Mouse (Mus musculus) thymus, postnatal 0 days (tissue): ENCODE measurements around the gene Gna13. TPM values are rescaled to one million over a fixed set of nuclear protein-coding genes. Genes with fewer than 3 reads are reported as not detected.
"Not testable (repeated sequence)": the region's sequence is repeated elsewhere in the genome, so short reads cannot be mapped to it uniquely, and the experiment has no call there.

ENCODE experiments used
- DNase-seq: peaks from one replicate; pipeline ENCODE4 v3.0.0-alpha.2; 2015; ENCODE audit warnings: low spot score
- polyA plus RNA-seq: library from polyadenylated mRNA; unstranded; fragments of >200 nt; fragmentation: Nextera tagmentation; extraction: Ambion mirVana; gene quantifications from 2 replicates; pipeline ENCODE4 v1.2.1, GENCODE M21; 2015

The Gna13 gene
- 34.1 and 46.4 TPM in 2 replicates for polyA plus RNA-seq

DNA sequence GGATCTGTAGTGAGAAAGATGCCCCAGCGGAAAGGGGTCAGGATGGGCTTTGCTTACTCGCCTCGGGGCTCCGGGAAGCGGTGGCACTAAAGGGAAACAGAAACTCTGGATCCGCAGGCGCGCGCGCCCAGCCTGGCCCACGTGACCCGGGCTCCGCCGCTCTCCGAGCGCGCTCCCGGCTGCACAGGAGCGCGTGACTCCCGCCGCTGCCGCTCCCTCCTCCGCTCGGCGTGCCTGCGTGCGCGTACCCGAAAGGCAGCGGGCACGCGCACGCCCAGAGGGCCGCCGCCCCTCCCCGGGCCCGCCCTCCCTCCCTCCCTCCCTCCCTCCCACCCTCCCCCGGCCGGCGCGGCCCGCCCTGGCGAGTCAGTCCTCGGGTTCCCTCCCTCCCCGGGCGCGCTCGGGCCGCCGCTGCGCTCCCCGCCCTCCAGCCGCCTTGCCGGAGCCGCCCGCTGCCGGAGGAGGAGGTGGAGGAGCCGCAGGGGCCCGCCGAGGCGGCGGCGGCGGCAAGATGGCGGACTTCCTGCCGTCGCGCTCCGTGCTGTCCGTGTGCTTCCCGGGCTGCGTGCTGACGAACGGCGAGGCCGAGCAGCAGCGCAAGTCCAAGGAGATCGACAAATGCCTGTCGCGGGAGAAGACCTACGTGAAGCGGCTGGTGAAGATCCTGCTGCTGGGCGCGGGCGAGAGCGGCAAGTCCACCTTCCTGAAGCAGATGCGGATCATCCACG, at the start of gene Gna13:
Gene Gna13 (plus strand): TSS at position 369 of the 728 bp plus-strand sequence.
- peak; percentile 95 for DNase-seq

GRCm38 (mm10) chr11:109316921-109317320, 45.7 kb upstream of the Gna13 start:
- peak; percentile 46 for DNase-seq

DNA sequence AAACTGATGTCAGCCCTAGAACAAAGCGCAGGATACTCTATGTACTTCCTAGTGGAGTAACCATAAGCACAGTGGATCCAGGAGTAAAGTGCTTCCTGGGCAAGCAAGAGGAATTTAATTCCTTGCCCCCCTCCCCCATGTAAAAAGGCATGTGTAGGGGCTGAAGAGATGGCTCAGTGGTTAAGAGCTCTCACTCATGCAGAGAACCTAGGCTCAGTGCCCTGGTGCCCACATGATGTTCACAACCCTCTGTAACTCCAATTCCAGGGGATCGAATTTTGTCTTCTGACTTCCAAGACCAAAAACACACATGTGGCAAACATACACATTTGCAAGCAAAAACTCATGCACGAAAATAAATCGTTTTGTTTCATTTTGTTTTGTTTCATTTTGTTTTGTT, 43.2 kb upstream of the Gna13 start:
- DNase-seq, result no peak

DNA sequence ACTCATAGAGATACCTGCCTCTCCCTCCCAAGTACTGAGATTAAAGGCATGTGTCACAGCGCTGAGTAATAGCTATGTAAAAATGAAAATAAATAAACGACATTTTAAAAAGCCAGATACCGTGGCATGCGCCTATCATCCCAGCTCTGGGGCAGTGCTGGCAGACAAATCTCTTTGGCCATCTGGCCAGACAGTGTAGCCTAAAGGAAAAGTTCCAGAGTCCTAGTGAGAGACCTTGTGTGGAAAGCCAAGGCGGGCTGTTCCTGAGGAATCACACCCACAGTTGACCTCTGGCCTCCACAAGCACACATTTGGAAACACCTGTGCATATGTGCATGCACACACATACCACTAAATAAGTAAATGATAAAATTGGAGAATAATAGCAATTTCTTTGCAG, 42.7 kb upstream of the Gna13 start:
- DNase-seq, result no peak

DNA sequence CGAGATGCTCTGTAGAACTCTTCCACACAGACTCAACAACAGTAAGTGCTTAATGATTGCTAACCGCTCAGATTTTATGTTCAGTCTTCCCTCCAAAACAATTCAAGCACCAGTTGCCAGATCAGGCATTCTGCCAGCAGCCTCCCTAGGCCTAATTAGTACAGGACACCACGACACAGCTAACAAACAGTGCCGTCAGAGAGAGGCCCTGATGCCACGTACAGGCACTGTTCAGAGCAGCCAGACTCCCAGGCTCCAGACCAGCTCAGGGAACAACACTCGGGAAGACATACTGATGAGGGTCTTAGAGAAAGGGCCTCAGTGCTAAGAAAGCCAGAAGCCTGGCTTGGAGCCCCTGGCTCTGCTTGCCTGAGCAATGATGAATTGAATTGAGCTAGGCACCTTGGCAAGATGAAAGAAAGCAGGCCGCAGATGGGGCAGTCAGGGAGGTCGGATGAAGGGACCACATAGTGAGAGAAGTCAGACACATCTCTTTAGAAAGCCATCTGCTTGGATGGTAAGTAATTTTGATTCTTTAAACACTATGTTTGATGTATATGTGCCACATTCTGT, 42.2 kb upstream of the Gna13 start:
- no peak for DNase-seq

GRCm38 (mm10) chr11:109326270-109326669, 36.4 kb upstream of the Gna13 start:
- no peak for DNase-seq

DNA sequence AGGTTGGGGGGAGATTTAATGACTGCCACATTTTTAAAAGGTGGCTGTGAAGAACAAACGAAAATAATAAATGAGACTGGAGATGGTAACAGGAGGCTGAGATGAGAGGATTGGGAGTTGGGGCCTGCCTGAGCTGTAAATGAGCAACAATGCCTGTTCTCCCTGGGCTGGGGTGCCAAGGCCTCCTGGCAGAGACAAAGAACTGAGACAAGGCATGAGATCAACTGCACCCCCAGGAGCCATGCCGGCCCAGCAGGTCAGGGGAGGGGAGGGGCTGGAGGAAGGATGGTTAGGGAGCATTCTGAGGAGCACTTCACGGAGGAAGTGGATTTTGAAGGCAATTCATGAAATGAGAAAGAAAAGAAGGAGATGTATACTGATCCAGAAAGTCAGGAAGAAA, 35.2 kb upstream of the Gna13 start:
- DNase-seq, result no peak

DNA sequence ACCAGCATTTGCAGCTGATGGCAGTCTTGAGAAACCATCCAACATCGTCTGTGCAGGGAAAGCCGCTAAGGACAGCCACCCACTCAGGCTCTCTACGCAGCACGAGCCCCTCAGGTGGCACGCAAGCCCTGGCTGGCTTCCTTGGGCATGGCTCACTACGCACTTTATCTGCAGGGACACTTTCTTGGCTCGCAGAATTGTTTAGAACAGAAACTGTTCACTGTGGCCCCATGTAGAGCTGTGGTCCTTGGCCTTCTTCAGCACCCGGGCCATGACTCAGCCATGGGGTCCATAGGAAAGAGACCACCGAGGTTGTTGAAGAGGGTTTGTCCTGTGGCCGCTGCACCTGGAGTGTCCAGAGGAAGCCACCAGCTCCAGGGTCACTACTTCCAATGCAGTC, 34.7 kb upstream of the Gna13 start:
- no peak for DNase-seq

DNA sequence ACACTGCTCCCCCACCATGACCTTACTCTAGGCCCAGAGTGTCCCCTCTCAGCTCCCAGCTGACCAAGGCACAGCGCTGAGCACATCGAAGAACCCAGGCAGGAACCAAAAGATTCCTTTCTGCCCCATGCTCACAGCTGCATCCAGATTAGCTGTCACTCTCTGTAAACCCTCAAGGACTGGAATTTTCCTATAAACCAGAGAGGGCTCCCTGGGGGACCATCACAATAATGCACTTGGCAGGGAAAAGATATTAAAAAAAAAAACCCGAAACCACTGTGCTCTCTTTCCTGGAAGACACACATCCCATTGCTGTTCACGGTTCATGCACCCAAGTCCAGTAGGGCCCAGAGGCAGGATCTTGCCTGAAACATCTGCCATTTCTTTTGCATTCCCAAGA, 33.3 kb upstream of the Gna13 start:
- DNase-seq, result no peak

GRCm38 (mm10) chr11:109330706-109331393, 31.8 kb upstream of the Gna13 start:
- no peak for DNase-seq

- DNase-seq, result peak; percentile 97
Measured at GRCm38 (mm10) chr11:109331424-109331824, 31.2 kb upstream of the Gna13 start.

GRCm38 (mm10) chr11:109332722-109333121, 29.9 kb upstream of the Gna13 start:
- no peak for DNase-seq

DNA sequence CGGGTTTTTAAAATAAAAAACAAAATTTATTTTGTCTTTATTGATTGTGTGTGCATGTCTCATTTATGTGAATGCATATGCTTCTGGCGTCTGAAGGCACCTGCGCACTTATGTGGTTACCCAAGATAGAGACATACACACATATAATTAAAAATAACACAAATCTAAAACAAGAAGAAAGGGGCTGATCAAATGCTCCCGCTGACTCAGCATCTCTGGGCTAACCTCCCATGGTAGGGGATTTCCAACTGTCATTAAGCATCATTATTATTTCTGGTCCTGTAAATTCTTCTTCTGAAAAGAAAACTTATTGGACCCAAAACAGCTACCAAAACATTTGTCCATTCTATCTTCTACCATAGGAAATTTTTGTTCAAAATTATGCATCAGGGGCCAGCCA, 27.9 kb upstream of the Gna13 start:
- no peak for DNase-seq

DNA sequence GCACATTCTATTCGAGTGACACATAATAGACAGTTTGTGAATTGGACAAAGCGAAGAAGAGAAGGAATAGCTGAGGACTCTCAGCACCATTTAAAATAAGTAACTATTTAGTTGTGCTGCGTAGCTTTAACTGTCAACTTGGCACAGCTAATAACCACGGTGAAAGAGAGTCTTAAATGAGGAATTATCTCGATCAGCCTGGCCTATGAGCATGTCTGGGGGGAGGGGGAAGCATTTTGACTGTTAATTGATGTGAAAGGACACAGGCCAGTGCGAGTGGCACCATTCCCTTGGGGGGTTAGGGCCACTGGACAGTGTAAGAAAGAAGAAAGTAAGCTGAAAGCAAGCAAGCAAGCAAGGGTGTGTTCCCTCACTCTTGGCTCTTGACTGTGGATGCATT, 26.7 kb upstream of the Gna13 start:
- no peak for DNase-seq

DNA sequence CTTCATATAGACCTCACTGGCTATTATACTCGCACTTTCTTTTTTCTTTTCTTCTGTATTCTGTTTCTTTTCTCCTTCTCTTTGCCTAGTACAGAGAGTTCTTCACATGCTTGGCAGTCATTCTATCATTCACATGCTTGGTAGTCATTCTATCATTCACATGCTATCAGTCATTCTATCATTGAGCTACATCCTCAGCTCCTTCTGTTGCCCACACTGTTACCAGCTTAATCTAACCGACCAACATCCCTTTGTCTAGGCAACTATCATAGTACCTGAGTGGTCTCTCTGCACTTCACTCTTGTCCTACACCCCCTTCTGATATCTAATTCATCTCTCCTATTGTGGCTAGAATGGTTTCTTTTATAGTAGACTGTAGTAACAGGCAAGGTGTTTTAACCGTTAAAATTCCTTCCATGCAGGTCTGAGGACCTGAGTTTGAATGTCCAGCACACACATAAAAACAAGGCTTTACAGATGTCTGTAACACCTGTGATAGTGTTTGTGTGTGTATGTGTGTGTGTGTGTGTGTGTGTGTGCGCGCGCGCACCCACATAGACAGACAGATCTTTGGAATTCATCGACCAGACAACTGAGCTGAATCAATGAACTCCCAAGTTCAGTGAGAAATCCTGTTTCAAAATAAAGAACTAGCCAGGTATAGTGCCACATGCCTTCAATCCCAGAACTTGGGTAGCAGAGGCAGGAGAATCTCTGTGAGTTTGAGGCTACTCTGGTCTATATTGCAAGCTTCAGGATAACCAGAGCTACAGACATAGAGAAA, 23.3 kb upstream of the Gna13 start:
- DNase-seq, result no peak

DNA sequence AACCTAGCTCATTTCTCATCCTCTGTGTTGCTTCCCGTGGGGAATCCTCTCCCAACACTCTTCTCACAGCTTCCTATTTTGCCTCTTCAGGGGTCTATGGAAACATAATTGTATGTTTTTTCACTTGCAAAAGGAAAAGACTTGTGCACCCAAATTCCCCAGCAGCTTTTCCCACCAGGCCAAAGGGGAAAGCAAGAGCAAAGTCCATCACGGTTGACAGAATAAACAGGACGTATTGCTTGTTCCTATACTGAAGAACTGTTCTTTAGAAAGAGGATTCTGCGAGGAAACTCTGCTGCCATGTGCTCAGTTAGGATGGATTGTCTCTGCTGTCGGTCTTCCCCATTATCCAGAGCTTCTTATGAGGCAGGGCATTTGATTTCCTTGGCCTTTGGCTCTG, 22.1 kb upstream of the Gna13 start:
- no peak for DNase-seq

DNA sequence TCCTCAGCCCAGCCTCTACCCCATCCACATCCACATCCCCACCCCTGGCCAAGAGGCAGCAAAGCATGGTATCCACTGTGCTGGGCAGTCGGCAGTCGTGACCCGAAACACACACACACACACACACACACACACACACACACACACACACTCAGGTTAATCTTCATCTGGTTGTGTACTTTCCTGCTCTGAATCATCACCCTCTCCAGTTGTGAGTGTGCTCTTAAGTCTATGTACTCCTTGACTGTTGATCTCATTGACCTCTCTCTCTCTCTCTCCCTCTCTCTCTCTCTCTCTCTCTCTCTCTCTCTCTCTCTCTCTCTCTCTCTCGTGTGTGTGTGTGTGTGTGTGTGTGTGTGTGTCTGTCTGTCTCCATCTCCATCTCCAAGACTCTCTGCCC, 20.0 kb upstream of the Gna13 start:
- not testable (repeated sequence) for DNase-seq

DNA sequence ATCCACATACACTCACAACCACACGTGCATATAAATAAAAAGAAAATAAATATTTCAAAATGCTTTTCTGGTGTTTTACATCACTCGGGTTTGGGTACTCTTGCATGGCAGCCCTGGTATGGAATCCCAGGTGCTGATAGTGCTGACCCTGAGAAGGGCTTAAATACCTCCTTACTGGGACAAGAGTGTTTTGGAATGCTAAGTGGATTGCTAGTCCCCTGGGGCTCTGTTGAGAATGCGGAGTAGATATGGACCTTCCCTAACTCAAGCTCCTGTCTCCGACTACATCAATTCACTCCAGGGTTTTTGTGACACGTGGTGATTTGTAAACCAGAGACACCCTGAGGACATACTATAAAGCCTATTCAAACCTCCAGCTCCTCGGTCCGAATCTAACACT, 19.1 kb upstream of the Gna13 start:
- no peak for DNase-seq

DNA sequence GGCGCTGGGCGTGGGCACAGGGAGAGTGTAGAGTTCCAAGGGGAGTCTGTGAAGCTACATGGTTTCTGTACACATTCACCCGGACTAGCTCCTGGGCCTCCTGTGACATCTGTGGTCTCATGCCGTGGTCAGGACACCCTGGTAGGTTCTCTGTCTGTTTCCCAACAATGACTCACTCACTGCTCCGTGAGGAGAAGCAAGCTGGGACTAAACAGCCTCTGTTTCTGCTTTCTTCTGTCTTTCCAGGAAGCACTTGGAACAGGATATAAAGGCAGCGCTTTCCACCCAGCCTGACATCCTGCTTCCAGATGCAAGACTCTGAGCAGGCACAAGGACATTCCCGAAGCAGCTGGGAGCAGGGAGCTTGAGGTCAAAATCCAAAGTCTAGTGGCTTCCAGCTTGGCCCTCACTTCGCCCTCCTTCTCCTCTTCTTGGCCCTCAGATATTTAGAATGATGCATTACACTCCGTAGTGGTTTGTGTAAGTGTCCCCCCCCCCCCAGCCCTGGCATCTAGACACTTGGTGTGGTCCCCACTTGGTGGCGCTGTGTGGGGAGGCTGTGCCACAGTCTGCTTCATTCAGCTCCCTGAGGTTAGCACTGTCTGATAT, 18.5 kb upstream of the Gna13 start:
- peak; percentile 21 for DNase-seq

- peak; percentile 52 for DNase-seq
Measured at GRCm38 (mm10) chr11:109347242-109347959, 15.2 kb upstream of the Gna13 start.

GRCm38 (mm10) chr11:109348408-109348807, 14.2 kb upstream of the Gna13 start:
- DNase-seq, result no peak
